Mouse (Mus musculus) frontal cortex, postnatal 36 days (tissue): ENCODE measurements around the gene Pdp2.

Source experiments
- DNase-seq, 2 experiments: peaks; one replicate each; pipeline ENCODE4 v3.0.0; 2022; ENCODE audit warnings: low spot score in 2 of 2

Pdp2 gene

GRCm38 (mm10) chr8:104597656-104598055 lies 6.4 kb downstream of the Pdp2 start:
- DNase-seq: no peak

- DNase-seq: no peak
Observed at GRCm38 (mm10) chr8:104598496-104598895, 7.2 kb downstream of the Pdp2 start.

GRCm38 (mm10) chr8:104601386-104601785 lies 10.1 kb downstream of the Pdp2 start:
- DNase-seq: no peak

- DNase-seq: no peak
Observed at GRCm38 (mm10) chr8:104601941-104602371, 10.7 kb downstream of the Pdp2 start.

GRCm38 (mm10) chr8:104602468-104603244 lies 11.4 kb downstream of the Pdp2 start:
- peak; percentile 76 to 86 for DNase-seq

- no peak for DNase-seq
Observed at GRCm38 (mm10) chr8:104603245-104603593, 12.0 kb downstream of the Pdp2 start.

- DNase-seq: no peak
Observed at GRCm38 (mm10) chr8:104606329-104606728, 15.1 kb downstream of the Pdp2 start.

- no peak for DNase-seq
Observed at GRCm38 (mm10) chr8:104607944-104608343, 16.7 kb downstream of the Pdp2 start.

GRCm38 (mm10) chr8:104609222-104609621 lies 18.0 kb downstream of the Pdp2 start:
- no peak for DNase-seq

- no peak for DNase-seq
Observed at GRCm38 (mm10) chr8:104610185-104610766, 19.0 kb downstream of the Pdp2 start.

GRCm38 (mm10) chr8:104611613-104612012 lies 20.4 kb downstream of the Pdp2 start:
- DNase-seq: no peak

GRCm38 (mm10) chr8:104613119-104613518 lies 21.9 kb downstream of the Pdp2 start:
- DNase-seq: no peak

GRCm38 (mm10) chr8:104620765-104621164 lies 29.5 kb downstream of the Pdp2 start:
- DNase-seq: no peak

- no peak for DNase-seq
Observed at GRCm38 (mm10) chr8:104624161-104624560, 32.9 kb downstream of the Pdp2 start, which contains the start of gene Cdh16. Cdh16 (minus strand) TSS chr8:104624396.

- no peak for DNase-seq
Observed at GRCm38 (mm10) chr8:104627065-104627740, 36.0 kb downstream of the Pdp2 start.

GRCm38 (mm10) chr8:104628402-104628801 lies 37.2 kb downstream of the Pdp2 start:
- DNase-seq: no peak

GRCm38 (mm10) chr8:104629306-104630110 lies 38.3 kb downstream of the Pdp2 start:
- no peak for DNase-seq

- DNase-seq: no peak
Observed at GRCm38 (mm10) chr8:104630111-104630479, 38.8 kb downstream of the Pdp2 start.

GRCm38 (mm10) chr8:104630574-104630973 lies 39.3 kb downstream of the Pdp2 start:
- DNase-seq: no peak

GRCm38 (mm10) chr8:104630981-104631663 lies 39.9 kb downstream of the Pdp2 start, which contains the start of gene Rrad:
Rrad (minus strand) TSS chr8:104631327.
- no peak for DNase-seq

GRCm38 (mm10) chr8:104631975-104632374 lies 40.7 kb downstream of the Pdp2 start:
- DNase-seq: no peak
